Mouse (Mus musculus) neural tube, embryonic 15.5 days (tissue): ENCODE data around the gene Phf2. TPM values are rescaled to one million over a fixed set of nuclear protein-coding genes. Genes with fewer than 3 reads are reported as not detected.
A peak's percentile ranks its signal among the peaks of the same experiment; 100 is the strongest.

Experiments
- ATAC-seq: fragments of 200-750 bp; cut with Nextera tagmentation; 2 replicates; pipeline ENCODE4 v1.8.0; 2017; ENCODE audit warnings: mild to moderate bottlenecking, moderate TSS enrichment, moderate library complexity; ENCODE audit not compliant: low FRiP score
- H3K27ac ChIP-seq: fragments of 300-500 bp; sonication (generic); replicated peaks from 2 replicates; pipeline ENCODE4 v1.5.1; 2015; ENCODE audit warnings: mild to moderate bottlenecking, inconsistent platforms
- H3K27me3 ChIP-seq: fragments of 300-500 bp; sonication (generic); replicated peaks from 2 replicates; pipeline ENCODE4 v1.6.1; 2015; ENCODE audit warnings: inconsistent platforms
- H3K36me3 ChIP-seq: fragments of 300-500 bp; sonication (generic); 2 replicates; pipeline ENCODE4 v1.6.1; 2015; ENCODE audit warnings: inconsistent platforms
- H3K4me1 ChIP-seq: fragments of 300-500 bp; sonication (generic); 2 replicates; pipeline ENCODE4 v1.6.1; 2015; ENCODE audit warnings: inconsistent platforms
- H3K4me2 ChIP-seq: fragments of 300-500 bp; sonication (generic); 2 replicates; pipeline ENCODE4 v1.6.1; 2015; ENCODE audit warnings: inconsistent platforms, mild to moderate bottlenecking, moderate library complexity
- H3K4me3 ChIP-seq: fragments of 300-500 bp; sonication (generic); replicated peaks from 2 replicates; pipeline ENCODE4 v1.5.1; 2015; ENCODE audit warnings: mild to moderate bottlenecking, inconsistent platforms
- H3K9ac ChIP-seq: fragments of 300-500 bp; sonication (generic); replicated peaks from 2 replicates; pipeline ENCODE4 v1.6.1; 2015; ENCODE audit warnings: mild to moderate bottlenecking, inconsistent platforms
- H3K9me3 ChIP-seq: fragments of 300-500 bp; sonication (generic); replicated peaks from 2 replicates; pipeline ENCODE4 v1.6.1; 2016; ENCODE audit warnings: inconsistent platforms
- WGBS: fragments of 180-500 bp; shearing (Covaris S2); methylation state at CpG from one replicate; pipeline ENCODE4 v1.1.7; 2015; ENCODE audit warnings: mixed read lengths; 5-methylcytosine and 5-hydroxymethylcytosine counted together
- polyA plus RNA-seq: library from polyadenylated mRNA; unstranded; fragments of >200 nt; fragmentation: Nextera tagmentation; extraction: Ambion mirVana; gene quantifications from 2 replicates; pipeline ENCODE4 v1.2.1, GENCODE M21; 2015

The Phf2 gene
- polyA plus RNA-seq, 1 experiment from 2014 or later, result 6.6 TPM

DNA sequence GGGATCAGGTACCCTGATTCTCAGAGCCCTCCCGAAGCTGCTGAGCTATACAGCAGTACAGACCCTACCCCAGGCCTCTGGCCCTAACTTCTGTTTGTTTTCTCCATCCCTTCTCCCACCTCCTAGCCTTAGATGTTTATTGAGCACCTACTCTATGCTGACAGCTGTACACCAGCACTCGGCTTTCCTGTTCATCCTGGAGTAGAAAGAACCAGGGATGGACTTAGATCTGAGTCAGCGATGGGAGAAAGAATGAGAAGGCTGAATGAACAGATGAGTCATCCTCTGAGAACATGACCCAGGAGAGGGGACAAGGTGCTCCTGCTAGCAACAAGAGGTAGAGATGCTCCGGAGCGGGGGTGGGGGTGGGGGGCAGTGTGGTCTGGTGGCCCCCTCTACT lies 1.8 kb upstream of the Phf2 start:
- Histone ChIP-seq H3K4me2 (no peak overlapping the region), H3K27me3 (no peaks in the 10 kb centered on the region), H3K4me3 (no peak overlapping the region), H3K4me1 (peaks cover 34% of the 10 kb centered on the region), H3K9me3 (no peaks in the 10 kb centered on the region), H3K27ac (no peak overlapping the region), H3K9ac (no peak overlapping the region), H3K36me3 (no peaks in the 10 kb centered on the region)
- no peak for ATAC-seq
- 80% methylated on average over 5 of the region's 5 CpGs for WGBS

DNA sequence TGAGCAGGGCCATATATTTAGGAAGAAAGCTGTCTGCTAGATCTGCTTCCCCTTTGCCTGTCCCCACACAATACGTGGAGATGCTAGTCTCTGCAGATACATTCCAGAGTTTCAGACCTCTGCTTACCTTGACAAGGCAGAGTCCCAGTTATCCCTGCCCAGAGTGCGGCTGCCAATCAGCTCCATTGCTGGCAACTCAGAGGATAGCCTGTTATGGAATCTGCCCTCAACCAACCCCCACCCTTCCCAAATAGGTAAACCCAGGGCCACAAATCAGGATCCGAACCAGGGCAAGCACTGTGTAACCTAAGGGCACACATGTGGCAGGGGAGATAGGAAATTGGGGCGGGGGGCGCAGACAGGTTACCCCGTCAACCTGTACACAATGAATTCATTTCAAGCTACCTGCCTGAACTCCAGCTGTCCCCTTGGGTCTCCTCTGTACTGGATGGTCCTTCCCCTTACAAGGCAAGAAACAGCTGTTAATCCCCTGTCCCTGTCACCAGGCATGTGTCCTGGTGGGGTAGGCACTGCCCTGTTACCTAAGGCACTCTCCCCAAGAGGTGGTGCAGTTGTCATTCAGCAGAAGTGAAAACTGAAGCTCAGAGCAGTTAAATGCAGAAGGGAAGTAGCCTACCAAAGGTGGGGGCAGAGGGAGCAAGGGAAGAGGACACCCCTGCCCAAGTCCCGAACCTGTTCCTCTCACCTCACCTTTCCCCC lies 1.1 kb upstream of the Phf2 start:
- H3K4me2 ChIP-seq, result peak overlapping the region; percentile 87
- peak overlapping the region; percentile 90 for H3K9ac ChIP-seq
- no peaks in the 10 kb centered on the region for H3K9me3 ChIP-seq
- peak overlapping the region; percentile 90 for H3K4me3 ChIP-seq
- H3K27me3 ChIP-seq, result no peaks in the 10 kb centered on the region
- H3K4me1 ChIP-seq, result peaks cover 39% of the 10 kb centered on the region
- 71% methylated on average over 7 of the region's 7 CpGs for whole genome bisulfite sequencing
- H3K27ac ChIP-seq, result no peak overlapping the region
- no peak for ATAC-seq
- no peaks in the 10 kb centered on the region for H3K36me3 ChIP-seq

DNA sequence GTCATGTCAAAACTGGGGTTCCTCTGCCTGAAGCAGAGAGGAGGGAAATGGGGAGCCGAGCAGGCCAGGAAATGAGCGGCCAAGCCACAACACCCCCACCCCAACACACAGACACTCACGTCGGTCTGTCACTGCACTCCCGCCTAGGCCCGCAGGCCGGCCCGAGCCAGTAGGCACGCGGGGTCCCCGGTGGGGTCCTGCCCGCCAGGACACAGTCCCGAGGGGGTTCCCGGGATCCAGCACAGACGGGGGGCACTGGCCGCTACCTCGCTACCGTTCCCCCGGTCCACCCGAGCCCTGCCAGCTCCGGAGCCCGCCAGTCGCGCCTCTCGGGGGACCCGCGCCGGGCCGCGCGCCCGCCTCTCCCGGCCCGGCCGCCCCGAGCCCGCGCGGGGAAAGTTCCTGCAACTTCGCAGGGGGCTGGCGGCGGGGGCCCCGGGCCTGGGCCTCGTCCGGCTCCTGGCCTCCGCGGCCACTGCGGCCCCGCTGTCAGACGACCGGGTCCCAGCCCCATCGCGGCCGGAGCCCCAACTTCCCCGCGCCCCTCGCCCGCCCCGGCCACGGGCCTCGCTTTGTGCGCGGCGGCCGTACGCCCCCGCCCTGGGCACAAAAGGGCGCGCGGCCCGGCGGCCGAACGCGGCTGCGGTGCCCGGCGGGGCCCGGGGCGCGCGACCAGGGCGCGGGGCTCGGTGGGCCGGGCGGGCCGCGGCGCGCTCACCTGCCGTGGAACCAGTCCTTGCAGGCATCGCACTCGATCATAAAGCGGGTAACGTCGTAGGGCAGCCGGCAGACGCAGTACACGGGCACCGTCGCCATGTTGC lies 759 bp downstream of the Phf2 start:
- peaks cover 44% of the 10 kb centered on the region for H3K4me1 ChIP-seq

DNA sequence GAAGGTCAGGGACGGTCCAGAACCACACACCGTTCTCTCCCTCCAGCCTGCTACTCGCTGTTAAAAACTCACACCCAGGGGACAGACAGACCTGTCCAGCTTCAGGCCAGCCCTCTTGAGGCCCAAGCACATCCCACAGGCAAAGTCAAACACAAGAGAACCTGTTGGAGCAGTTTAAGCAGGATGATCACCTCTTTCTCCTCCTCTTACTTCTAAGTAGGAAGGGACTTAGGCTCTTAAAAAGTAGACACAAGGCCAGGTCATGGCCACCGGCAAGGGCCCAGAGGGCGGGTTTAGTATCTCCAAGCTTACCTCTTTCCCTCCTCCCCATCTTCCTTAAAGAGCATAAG lies 1.3 kb downstream of the Phf2 start:
- H3K27ac ChIP-seq, result peak overlapping the region; percentile 79
- H3K4me2 ChIP-seq, result peak overlapping the region; percentile 84
- ATAC-seq, result no peak
- 15% methylated on average over 5 of the region's 5 CpGs for WGBS
- H3K9ac ChIP-seq, result peak overlapping the region; percentile 90
- peaks cover 48% of the 10 kb centered on the region for H3K4me1 ChIP-seq
- H3K27me3 ChIP-seq, result no peaks in the 10 kb centered on the region
- no peaks in the 10 kb centered on the region for H3K36me3 ChIP-seq
- H3K4me3 ChIP-seq, result peak overlapping the region; percentile 90
- H3K9me3 ChIP-seq, result no peaks in the 10 kb centered on the region

More for the DNA sequence above, 759 bp downstream of the Phf2 start:
- H3K27ac ChIP-seq, result peak overlapping the region; percentile 79
- H3K4me2 ChIP-seq, result peak overlapping the region; percentile 84
- peak overlapping the region; percentile 90 for H3K9ac ChIP-seq
- peak overlapping the region; percentile 90 for H3K4me3 ChIP-seq
- H3K36me3 ChIP-seq, result no peaks in the 10 kb centered on the region
- no peaks in the 10 kb centered on the region for H3K9me3 ChIP-seq
- peak; percentile 30 for ATAC-seq
- H3K27me3 ChIP-seq, result no peaks in the 10 kb centered on the region
- WGBS, result under 1% methylated on average over 79 of the region's 102 CpGs

DNA sequence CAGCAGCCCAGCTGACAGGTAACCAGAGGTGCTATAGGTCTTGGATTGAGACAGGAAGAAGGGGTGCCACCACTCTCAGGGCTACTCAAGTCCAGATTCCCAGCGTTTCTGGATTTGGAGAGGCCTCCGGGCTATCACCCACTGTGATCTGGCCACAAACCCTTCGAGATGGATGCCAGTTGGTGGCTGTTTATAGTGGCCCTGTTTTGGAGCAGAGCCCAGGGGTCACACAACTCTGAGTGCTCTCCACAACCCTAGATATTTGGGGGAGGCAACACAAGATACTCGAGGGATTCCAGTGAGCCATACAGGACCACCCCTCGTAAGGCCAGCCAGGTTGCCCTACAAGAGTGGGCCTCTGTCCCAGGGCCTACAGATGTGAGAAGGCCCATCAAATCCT lies 1.8 kb downstream of the Phf2 start:
- Histone ChIP-seq H3K4me3 (peak overlapping the region; percentile 90), H3K9ac (peak overlapping the region; percentile 90), H3K36me3 (no peaks in the 10 kb centered on the region), H3K27me3 (no peaks in the 10 kb centered on the region), H3K4me1 (peaks cover 49% of the 10 kb centered on the region), H3K27ac (no peak overlapping the region; the same call in 1 of the 2 replicates), H3K4me2 (peak overlapping the region; percentile 84), H3K9me3 (no peaks in the 10 kb centered on the region)
- 15% methylated on average over 5 of the region's 5 CpGs for WGBS
- no peak for ATAC-seq

DNA sequence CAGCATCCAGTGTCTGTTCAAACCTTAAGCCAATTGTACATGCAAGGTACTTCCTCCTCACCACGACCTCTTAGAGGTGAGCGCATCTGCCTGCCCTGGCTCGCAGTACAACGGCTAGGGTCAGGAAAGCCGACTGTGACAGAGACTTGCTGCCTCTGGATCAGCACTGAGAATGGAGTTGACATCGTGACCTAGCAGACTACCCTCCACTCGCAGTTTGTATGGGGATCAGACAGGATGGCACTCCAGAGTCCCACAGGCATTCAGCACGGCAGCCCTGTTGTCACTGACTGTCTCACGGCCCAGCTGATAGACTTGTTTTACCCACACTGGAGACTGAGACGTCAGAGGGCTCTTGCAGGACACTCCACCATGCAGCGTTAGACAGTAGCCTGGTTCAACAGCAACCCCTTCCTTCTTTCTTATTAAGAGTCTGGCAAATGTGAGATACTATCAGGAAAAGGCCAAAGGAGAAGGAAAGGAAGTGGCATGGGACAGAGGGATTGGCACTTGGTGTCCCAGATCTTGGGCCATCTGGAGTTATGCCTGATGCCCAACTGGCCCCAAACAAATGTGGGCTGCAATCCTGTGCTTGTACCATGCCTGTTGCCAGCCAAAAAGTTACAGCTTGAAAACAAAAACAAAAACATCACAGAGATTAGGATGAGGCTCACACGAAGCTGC lies 6.1 kb downstream of the Phf2 start:
- Histone ChIP-seq H3K9ac (no peak overlapping the region), H3K4me1 (peaks cover 46% of the 10 kb centered on the region)
- 82% methylated on average over 12 of the region's 12 CpGs for WGBS

DNA sequence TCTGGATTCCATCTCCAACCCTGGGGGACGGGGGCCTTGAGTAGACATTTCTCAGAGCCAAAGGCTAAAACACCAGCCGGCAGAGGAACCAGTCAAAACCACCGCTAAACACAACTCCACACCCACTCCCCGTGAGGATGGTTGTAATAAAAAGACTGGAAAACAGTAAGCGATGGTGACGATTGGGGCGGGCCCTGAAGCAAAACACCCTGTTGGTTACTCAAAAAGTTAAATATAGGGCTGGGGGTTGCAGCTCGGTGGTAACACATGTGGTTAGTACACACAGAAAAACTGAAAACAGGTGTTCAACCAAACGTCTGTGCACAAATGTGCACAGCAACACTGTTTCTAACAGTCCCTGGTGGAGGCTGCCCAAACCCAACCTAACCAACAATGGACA lies 7.4 kb downstream of the Phf2 start:
- Histone ChIP-seq H3K9me3 (no peaks in the 10 kb centered on the region), H3K27ac (no peak overlapping the region), H3K4me2 (no peak overlapping the region), H3K4me1 (peaks cover 43% of the 10 kb centered on the region), H3K9ac (no peak overlapping the region), H3K36me3 (no peaks in the 10 kb centered on the region), H3K4me3 (no peak overlapping the region), H3K27me3 (no peaks in the 10 kb centered on the region)
- ATAC-seq, result no peak
- WGBS, result 59% methylated on average over 9 of the region's 9 CpGs

More for the DNA sequence above, 6.1 kb downstream of the Phf2 start:
- Histone ChIP-seq H3K27me3 (no peaks in the 10 kb centered on the region), H3K4me3 (no peak overlapping the region), H3K4me2 (no peak overlapping the region), H3K27ac (0 out of 2 replicates have a peak overlapping the region, but pooled peaks have one; percentile 13), H3K36me3 (no peaks in the 10 kb centered on the region), H3K9me3 (no peaks in the 10 kb centered on the region)
- ATAC-seq, result no peak

DNA sequence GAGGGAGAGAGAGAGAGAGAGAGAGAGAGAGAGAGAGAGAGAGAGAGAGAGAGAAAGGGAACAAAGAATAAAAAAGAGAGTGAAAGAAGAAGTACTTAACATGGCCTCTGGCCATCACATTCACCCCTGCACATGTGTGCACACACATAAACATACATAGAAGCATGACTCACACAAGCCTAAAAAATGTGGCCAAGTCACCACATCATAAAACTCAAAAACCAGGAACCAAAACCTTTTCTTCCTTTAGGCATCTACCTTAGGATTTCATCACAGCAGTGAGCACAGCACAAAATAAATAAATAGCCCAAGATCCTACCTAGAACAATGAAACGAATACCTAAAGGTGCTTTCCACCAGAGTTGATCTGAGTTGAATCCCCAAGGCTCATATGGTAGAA lies 9.0 kb downstream of the Phf2 start:
- Histone ChIP-seq H3K9ac (no peak overlapping the region), H3K27me3 (no peaks in the 10 kb centered on the region), H3K9me3 (no peaks in the 10 kb centered on the region), H3K4me2 (no peak overlapping the region), H3K4me1 (peaks cover 45% of the 10 kb centered on the region), H3K4me3 (no peak overlapping the region), H3K36me3 (no peaks in the 10 kb centered on the region), H3K27ac (no peak overlapping the region)
- 96% methylated on average over 1 of the region's 1 CpGs for WGBS
- ATAC-seq, result no peak

DNA sequence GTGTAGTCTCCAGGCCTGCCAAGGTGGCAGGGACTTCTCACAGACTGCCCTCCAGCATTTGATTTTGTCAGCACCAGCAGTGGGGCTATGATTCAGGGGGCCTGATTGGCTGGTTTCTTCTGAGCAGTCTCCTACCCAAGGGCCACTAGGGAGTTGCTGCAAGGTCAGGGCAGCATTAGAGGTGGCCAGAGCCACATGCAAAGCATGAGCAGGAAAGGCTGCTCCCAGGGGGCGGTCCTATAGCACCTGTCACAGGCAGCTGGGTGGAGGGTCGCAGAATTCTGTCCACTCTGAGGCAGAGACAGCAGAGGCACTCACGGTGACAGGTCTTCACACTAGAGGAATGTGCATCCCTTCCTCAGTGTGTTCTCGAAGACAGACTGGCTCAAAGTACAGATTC lies 12.1 kb downstream of the Phf2 start:
- Histone ChIP-seq H3K27me3 (no peaks in the 10 kb centered on the region), H3K9me3 (no peaks in the 10 kb centered on the region), H3K4me1 (peaks cover 63% of the 10 kb centered on the region), H3K4me2 (no peak overlapping the region), H3K27ac (0 out of 2 replicates have a peak overlapping the region, but pooled peaks have one; percentile 23), H3K36me3 (no peaks in the 10 kb centered on the region), H3K4me3 (no peak overlapping the region), H3K9ac (no peak overlapping the region)
- 73% methylated on average over 4 of the region's 4 CpGs for WGBS
- ATAC-seq, result 0 out of 2 replicates have a peak, but pooled peaks have one; percentile 8

DNA sequence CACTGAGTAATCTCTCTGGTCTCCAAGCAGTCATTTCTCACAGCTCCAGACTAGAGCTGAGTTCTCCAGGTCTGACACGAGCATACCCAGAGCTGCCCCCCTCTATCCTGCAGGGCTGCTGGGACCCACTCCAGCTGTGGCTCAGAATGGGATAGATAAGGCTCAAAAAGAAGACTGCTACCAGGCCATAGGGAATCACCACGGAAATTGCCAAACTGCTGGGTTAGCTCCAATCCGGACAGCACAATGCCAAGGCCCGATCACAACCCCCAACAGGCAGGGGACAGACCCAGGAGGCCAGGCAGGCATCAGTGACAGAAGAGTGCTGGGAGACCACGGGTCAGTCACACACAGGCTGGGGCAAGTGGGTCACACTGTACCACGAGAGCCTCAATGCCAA lies 12.9 kb downstream of the Phf2 start:
- H3K36me3 ChIP-seq, result no peaks in the 10 kb centered on the region

DNA sequence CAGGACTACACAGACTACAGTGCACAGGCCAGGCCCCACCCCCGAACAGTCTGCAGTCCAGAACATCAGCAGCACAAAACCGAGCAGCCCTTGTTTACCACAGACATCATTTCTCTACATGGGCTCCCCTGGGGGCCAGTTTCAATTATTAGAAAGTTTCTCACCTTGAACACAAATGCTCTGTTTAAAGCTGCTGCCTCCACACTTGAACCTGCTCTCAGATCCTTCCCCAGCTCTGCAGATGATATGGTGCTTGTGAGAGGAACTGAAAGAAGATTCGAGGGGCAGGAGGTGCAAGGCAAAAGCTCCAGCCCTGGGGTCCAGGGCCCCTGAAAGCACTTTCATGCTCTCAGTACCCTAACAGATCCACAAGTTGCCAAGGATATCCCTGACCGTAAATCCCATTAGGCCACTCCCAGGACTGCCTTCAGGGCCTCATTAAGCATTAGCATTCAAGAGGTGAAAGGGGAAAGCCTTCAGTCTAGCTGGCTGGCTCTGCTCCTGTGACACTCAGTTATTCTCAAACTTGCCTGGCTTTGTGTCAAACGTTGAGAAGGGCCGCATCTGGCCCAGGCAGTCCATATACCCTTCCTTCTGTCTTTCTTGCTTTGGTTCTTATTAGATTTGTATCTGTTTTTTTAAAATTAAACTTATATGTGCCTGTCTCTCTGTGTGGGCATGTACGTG lies 13.5 kb downstream of the Phf2 start:
- Histone ChIP-seq H3K27me3 (no peaks in the 10 kb centered on the region), H3K9ac (no peak overlapping the region), H3K4me2 (no peak overlapping the region), H3K4me3 (no peak overlapping the region), H3K9me3 (no peaks in the 10 kb centered on the region), H3K36me3 (no peaks in the 10 kb centered on the region), H3K4me1 (peaks cover 67% of the 10 kb centered on the region), H3K27ac (peak overlapping the region; percentile 33; the same call in 1 of the 2 replicates)
- ATAC-seq, result no peak
- WGBS, result 34% methylated on average over 7 of the region's 7 CpGs

More for the DNA sequence above, 12.9 kb downstream of the Phf2 start:
- H3K4me2 ChIP-seq, result no peak overlapping the region
- ATAC-seq, result no peak
- 57% methylated on average over 6 of the region's 6 CpGs for WGBS
- peak overlapping the region; percentile 15; the same call in 1 of the 2 replicates for H3K9ac ChIP-seq
- no peaks in the 10 kb centered on the region for H3K27me3 ChIP-seq
- H3K9me3 ChIP-seq, result no peaks in the 10 kb centered on the region
- H3K27ac ChIP-seq, result 0 out of 2 replicates have a peak overlapping the region, but pooled peaks have one; percentile 23
- H3K4me3 ChIP-seq, result no peak overlapping the region
- H3K4me1 ChIP-seq, result peaks cover 64% of the 10 kb centered on the region
